Mouse (Mus musculus) kidney, adult 8-10 months (tissue): ENCODE results near the gene P2rx5.
A peak's percentile ranks its signal among the peaks of the same experiment; 100 is the strongest.

Source experiments
- DNase-seq, 2 experiments: peaks; one replicate each; pipeline ENCODE4 v3.0.0; 2022

Gene P2rx5

GRCm38 (mm10) chr11:73159957-73160810, at the start of gene P2rx5:
Gene P2rx5, plus strand, starts transcription at chr11:73160421.
- peak; percentile 54 to 64 for DNase-seq

DNA sequence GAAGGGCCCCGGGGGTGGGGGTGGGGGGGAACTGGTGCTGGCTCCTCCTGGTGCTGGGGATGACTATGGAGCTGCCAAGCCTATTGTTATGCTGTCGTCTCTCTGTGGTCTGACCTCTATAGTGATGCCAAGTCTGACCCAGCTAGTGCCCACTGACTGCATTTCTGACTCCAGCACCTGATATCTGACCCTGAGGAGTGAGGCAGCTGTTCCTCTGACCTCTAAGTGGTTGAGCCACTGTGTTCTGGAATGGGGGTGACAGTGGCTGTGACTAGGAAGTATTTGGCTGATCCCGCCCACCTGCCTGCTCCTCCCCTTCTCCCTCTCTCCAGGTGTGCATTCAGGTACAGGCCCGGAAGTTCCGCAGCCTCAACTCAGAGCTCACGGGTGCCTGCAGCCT, 48.8 kb upstream of the P2rx5 start:
- DNase-seq: no peak

- no peak for DNase-seq
These were observed 33.7 kb upstream of the P2rx5 start for GRCm38 (mm10) chr11:73126495-73126894.

DNA sequence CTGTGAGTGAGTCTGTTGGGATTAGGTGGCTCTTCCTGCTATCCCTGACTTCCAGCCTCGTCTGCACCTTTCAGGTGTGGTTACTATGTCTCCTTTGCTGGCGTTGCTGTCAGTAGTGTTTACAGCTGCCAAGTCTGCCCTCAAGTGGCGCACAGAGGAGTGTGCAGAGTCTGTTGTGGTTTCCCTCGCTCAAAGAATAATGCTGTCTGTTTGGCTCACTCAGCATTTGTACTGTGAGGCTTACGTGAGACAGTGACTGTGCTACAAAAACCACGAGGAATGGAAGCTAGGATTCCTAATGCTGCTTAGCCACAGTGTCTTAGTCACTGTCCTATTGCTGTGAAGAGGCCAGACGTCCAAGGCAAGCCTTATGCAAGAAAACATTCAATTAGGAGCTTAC, 29.2 kb upstream of the P2rx5 start:
- DNase-seq: peak; percentile 39 to 43

DNA sequence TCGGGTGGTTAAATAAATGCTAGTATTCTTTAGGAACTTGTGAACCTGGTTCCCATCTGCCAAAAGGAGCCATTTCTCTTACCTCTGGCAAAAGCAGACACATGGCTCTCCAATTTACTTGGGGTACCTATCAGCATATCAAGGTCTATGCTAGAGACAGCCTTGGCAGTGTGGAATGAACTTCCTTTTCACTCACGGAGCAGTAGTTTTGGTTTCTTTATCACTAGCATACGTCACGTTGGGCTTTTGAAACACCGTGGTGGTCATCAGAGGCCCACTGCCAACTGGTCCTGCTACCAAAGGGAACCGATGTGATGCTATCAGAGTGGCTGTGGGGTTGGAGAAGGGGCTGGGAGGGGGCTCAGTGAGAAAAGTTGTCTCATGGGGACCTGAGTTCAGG, 27.2 kb upstream of the P2rx5 start:
- DNase-seq: no peak

- no peak for DNase-seq
These were observed 26.0 kb upstream of the P2rx5 start for GRCm38 (mm10) chr11:73134222-73134621.

GRCm38 (mm10) chr11:73136587-73136986, 23.6 kb upstream of the P2rx5 start:
- no peak for DNase-seq

DNA sequence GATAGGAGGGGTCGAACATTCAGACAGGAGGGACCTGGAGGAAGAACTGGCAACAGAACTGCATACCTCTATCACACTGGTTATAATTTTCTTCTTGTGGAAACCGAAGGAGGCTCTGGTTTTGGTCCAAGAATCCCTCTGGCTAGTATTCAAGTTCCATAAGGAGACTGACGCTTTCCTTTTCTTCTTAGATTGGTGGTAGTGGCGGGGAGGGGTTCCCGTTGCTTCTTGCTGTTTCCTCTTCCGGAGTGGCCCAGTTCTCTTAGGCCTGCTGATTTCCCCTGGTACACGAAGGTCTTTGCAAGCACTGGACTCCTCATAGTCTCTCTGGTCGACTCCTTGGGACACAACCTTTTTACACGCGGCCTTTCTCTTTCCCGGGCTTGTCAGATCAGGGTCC, 23.1 kb upstream of the P2rx5 start:
- peak in 1 of 2 experiments; percentile 21 for DNase-seq

DNA sequence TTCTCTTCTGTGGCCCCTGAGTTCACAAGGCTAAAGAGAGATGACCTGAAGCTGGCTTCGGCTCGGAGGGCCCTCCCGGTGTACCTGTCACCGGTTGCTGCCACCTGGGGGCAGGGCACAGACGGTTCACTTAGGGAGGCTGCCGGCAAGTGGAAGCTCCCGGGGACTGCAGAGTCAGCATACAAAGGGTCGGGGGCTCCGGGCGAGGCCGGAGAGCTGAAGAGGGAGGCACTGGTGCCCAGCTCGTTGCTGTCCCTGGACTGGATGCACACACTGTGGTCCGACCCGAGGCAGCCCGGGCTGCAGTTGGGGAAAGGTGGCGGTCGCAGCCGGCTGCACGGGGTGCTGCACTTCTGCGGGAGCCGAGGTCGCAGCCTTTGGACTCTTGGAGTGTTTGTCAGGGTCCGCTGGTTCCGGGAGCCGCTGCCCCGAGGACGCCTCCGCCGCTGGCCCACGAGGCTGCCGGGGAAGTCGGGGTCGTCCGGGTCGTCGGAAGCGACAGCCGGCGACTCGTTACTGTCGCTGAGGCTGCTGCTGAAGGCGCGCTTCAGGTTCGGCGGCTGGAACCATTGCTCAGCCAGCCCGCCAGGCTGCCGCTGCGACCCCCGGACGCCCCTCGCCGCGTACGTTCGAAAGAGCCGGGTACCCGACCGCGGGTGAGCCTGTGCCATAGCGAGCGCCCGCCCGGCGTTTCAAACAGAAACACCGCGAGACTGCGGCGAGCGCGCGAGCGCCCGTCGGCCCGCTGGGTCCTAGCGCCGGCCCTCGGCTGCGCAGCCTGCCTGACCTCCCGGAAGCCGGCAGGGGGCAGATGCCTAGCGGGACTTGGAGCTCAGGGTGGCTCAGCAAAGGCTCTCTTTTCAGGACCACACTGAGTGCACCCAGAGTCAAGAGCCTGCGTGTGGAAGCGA, 22.4 kb upstream of the P2rx5 start, which contains the start of gene Haspin:
Gene Haspin, minus strand, starts transcription at position 704 of the 911 bp plus-strand sequence.
- peak; percentile 88 to 92 for DNase-seq

GRCm38 (mm10) chr11:73144261-73144681, 15.9 kb upstream of the P2rx5 start:
- DNase-seq: peak; percentile 42 to 83

GRCm38 (mm10) chr11:73146026-73146974, 13.9 kb upstream of the P2rx5 start:
- peak in 1 of 2 experiments; percentile 51 for DNase-seq

GRCm38 (mm10) chr11:73146975-73147365, 13.3 kb upstream of the P2rx5 start:
- DNase-seq: no peak

DNA sequence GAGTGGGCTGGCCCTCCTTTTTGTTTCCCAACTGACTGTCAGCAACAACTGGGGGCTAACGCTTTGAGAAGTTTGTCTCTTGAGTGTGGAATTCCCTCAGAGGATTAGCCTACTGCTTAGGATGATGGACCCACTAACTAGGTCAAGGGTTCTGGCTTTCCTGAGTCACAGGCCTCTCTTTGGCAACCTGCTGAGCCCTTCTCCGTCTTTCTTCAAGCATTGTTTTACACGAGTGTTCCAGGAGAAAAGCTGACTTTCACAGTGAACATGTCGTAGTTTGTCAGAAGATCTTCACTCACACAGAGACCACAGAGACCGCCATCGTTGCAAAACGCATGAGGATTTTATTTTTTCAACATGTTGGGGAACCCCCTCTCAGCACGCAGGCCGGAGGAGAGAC, 12.0 kb upstream of the P2rx5 start:
- DNase-seq: no peak

- DNase-seq: no peak
These were observed 5.2 kb upstream of the P2rx5 start for GRCm38 (mm10) chr11:73155071-73155470.

DNA sequence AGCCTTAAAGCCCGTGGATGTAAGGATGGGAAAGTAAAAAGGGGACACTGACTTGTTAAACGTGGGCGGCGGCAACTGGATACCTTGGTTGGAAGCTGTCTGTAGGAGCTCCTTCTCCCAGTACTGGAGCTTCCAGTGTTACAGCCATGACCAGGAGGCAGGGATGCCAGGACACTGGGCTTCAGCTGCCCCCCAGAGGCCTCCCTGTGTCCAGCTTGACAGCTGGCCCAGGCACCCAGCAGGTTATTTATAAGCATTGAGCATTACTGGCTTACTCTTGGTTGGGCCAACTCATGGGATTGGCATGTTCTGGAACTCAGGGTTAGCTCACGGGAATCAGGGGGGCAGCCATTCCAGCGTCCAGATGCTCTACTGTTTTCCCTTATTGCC, 585 bp downstream of the P2rx5 start:
- peak in 1 of 2 experiments; percentile 50 for DNase-seq

DNA sequence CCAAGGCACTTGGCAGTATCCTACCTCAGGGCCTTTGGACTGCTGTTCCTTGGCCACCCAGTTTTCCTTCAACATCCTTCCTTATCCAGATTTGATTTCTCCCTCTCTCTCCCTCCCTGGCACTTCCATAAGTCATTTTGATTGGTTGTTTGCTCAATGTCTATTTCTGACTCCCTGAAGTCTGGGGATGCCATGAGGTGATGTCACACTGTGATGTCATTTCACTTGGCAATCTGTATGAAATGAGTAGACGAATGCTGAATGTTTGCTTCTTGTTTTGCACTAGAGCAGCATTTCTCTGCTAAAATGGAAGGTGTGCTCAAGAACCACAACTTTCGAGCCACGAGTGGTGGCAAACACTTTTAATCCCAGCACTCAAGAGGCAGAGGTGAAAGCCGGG, 1.4 kb downstream of the P2rx5 start:
- DNase-seq: no peak

GRCm38 (mm10) chr11:73162284-73162683, 2.1 kb downstream of the P2rx5 start:
- DNase-seq: peak in 1 of 2 experiments; percentile 38

GRCm38 (mm10) chr11:73168071-73168470, 7.8 kb downstream of the P2rx5 start:
- peak; percentile 65 to 67 for DNase-seq

DNA sequence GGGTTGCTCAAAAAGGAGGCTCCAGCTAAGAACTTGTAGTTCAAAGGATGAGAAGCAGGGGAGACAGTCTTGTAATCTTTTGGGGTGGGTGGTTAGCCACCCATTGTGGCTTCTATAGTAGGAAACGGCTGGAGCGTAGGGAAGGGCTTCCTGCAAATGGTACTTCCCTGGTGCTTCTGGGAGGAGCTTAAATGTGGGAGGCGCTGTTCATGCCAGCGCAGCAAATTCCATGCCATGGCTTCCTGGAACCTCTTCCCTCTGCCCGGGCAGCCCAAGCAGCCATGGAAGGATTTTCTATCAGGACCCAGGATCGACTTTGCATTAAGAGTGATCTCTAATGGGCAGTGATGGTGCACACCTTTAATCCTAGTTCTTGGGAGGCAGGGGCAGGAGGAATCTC, 8.4 kb downstream of the P2rx5 start:
- DNase-seq: peak; percentile 41 to 58

DNA sequence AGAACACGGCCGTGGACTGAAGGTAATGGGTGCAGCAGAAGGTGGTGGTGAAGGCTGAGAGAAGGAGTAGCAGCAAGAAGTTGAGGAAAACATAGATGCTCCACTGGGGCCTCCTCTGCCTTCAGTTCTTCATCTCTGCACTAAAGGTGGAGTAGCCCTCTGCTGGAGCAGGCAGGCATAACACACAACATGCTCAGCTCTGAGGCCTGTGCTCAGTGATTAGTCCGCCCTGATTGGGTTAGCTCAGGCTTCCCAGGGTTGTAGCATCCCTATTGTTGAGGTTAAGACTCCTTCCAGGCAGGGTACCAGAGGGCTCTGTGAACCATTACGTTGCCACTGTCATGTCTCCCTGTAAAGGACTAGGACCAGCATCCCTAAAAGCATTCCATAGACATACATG, 9.0 kb downstream of the P2rx5 start:
- DNase-seq: peak; percentile 54 to 81

- peak; percentile 93 to 94 for DNase-seq
These were observed 12.0 kb downstream of the P2rx5 start for GRCm38 (mm10) chr11:73172186-73172585.

- DNase-seq: peak; percentile 92 to 96
These were observed 15.4 kb downstream of the P2rx5 start for GRCm38 (mm10) chr11:73175612-73176011.
